Mouse (Mus musculus) heart, embryonic 13.5 days (tissue): ENCODE results near the gene Gbp9. TPM values are rescaled to one million over a fixed set of nuclear protein-coding genes. Genes with fewer than 3 reads are reported as not detected.
"Not testable (repeated sequence)": the region's sequence is repeated elsewhere in the genome, so short reads cannot be mapped to it uniquely, and the experiment has no call there.

Experiments used
- ATAC-seq: fragments of 200-750 bp; cut with Nextera tagmentation; 2 replicates; pipeline ENCODE4 v1.8.0; 2017; ENCODE audit warnings: moderate TSS enrichment; ENCODE audit not compliant: insufficient number of reproducible peaks, low FRiP score, low TSS enrichment; ENCODE audit errors: extremely low read depth
- H3K27ac ChIP-seq: fragments of 300-500 bp; sonication (generic); replicated peaks from 2 replicates; pipeline ENCODE4 v1.5.1; 2015; ENCODE audit warnings: moderate library complexity, mild to moderate bottlenecking, inconsistent platforms
- H3K27me3 ChIP-seq: fragments of 300-500 bp; sonication (generic); replicated peaks from 2 replicates; pipeline ENCODE4 v1.6.1; 2015; ENCODE audit warnings: mild to moderate bottlenecking, inconsistent platforms
- H3K36me3 ChIP-seq: fragments of 300-500 bp; sonication (generic); 2 replicates; pipeline ENCODE4 v1.6.1; 2015; ENCODE audit warnings: mild to moderate bottlenecking, inconsistent platforms
- H3K4me1 ChIP-seq: fragments of 300-500 bp; sonication (generic); 2 replicates; pipeline ENCODE4 v1.6.1; 2015; ENCODE audit warnings: inconsistent platforms
- H3K4me2 ChIP-seq: fragments of 300-500 bp; sonication (generic); 2 replicates; pipeline ENCODE4 v1.6.1; 2015; ENCODE audit warnings: inconsistent platforms, mild to moderate bottlenecking, moderate library complexity
- H3K4me3 ChIP-seq: fragments of 300-500 bp; sonication (generic); 2 replicates; pipeline ENCODE4 v1.5.1; 2015; ENCODE audit warnings: moderate library complexity, mild to moderate bottlenecking, inconsistent platforms
- H3K9ac ChIP-seq: fragments of 300-500 bp; sonication (generic); 2 replicates; pipeline ENCODE4 v1.6.1; 2015; ENCODE audit warnings: inconsistent platforms, mild to moderate bottlenecking, moderate library complexity
- H3K9me3 ChIP-seq: fragments of 300-500 bp; sonication (generic); 2 replicates; pipeline ENCODE4 v1.6.1; 2016; ENCODE audit warnings: inconsistent platforms
- WGBS: fragments of 180-500 bp; shearing (Covaris S2); methylation state at CpG from one replicate; pipeline ENCODE4 v1.1.7; 2015; ENCODE audit warnings: mixed read lengths; 5-methylcytosine and 5-hydroxymethylcytosine counted together
- polyA plus RNA-seq: library from polyadenylated mRNA; unstranded; fragments of >200 nt; fragmentation: Nextera tagmentation; extraction: Ambion mirVana; gene quantifications from 2 replicates; pipeline ENCODE4 v1.2.1, GENCODE M21; 2015

Gbp9 gene
- polyA plus RNA-seq, 1 experiment from 2014 or later, result 3.2 TPM

GRCm38 (mm10) chr5:105055279-105055678, 84.1 kb downstream of the Gbp9 start:
- Histone ChIP-seq H3K27me3 (no peaks in the 10 kb centered on the region), H3K27ac (no peak overlapping the region), H3K9ac (no peak overlapping the region), H3K9me3 (no peaks in the 10 kb centered on the region), H3K36me3 (no peaks in the 10 kb centered on the region), H3K4me3 (no peak overlapping the region), H3K4me2 (no peak overlapping the region), H3K4me1 (no peaks in the 10 kb centered on the region)
- ATAC-seq, result no peak
- WGBS, result 81% methylated on average over 2 of the region's 2 CpGs

GRCm38 (mm10) chr5:105053471-105054169, 85.7 kb downstream of the Gbp9 start:
- not testable (repeated sequence) for ATAC-seq, H3K9ac ChIP-seq, H3K27me3 ChIP-seq, H3K4me2 ChIP-seq, H3K4me1 ChIP-seq, H3K36me3 ChIP-seq, H3K27ac ChIP-seq, H3K9me3 ChIP-seq, H3K4me3 ChIP-seq
- 75% methylated on average over 1 of the region's 1 CpGs for WGBS

- Histone ChIP-seq H3K4me3 (no peak overlapping the region), H3K9ac (no peak overlapping the region), H3K9me3 (no peaks in the 10 kb centered on the region), H3K4me2 (no peak overlapping the region), H3K4me1 (0 out of 2 replicates have a peak, but pooled peaks cover 3% of the 10 kb centered on the region), H3K27ac (no peak overlapping the region), H3K36me3 (no peaks in the 10 kb centered on the region), H3K27me3 (no peaks in the 10 kb centered on the region)
- ATAC-seq, result no peak
- WGBS, result 48% methylated on average over 2 of the region's 2 CpGs
Observed at GRCm38 (mm10) chr5:105032362-105032761, 107.0 kb downstream of the Gbp9 start.

Other genes with a start within 250 kb of the Gbp9 start
- gene Abcg3, start 156.8 kb downstream of the Gbp9 start, polyA plus RNA-seq, result 0.38 and 0.74 TPM in 2 replicates
- gene Gbp8, start within 50 bp of the Gbp9 start, polyA plus RNA-seq, result 1.3 and 1.4 TPM in 2 replicates
- gene Gbp4, start within 50 bp of the Gbp9 start, polyA plus RNA-seq, result 4.7 and 7.2 TPM in 2 replicates
- 0.15 TPM in 1 of 2 replicates, not detected in the other for gene Gbp10, start 100.0 kb upstream of the Gbp9 start, polyA plus RNA-seq
- gene Gm43302, start 154.2 kb upstream of the Gbp9 start, polyA plus RNA-seq, result 0.05 and 0.17 TPM in 2 replicates
- 1.5 and 1.8 TPM in 2 replicates for gene Gbp6, start 154.2 kb upstream of the Gbp9 start, polyA plus RNA-seq